Mouse (Mus musculus) forebrain, embryonic 14.5 days (tissue): ENCODE measurements at regions not wholly inside any gene's neighbourhood (a gene's known extent, or its start where the extent isn't known, plus 50 kb on each side); places are given as distances from the start of the nearest gene placed in this dataset.

Experiments used
- ATAC-seq: fragments of 200-750 bp; cut with Nextera tagmentation; 2 replicates; pipeline ENCODE4 v1.8.0; 2017; ENCODE audit warnings: mild to moderate bottlenecking, moderate library complexity
- DNase-seq: peaks from one replicate; pipeline ENCODE4 v3.0.0-alpha.2; 2015; ENCODE audit warnings: low spot score
- H3K27ac ChIP-seq: fragments of 300-500 bp; sonication (generic); 2 replicates; pipeline ENCODE4 v1.5.1; 2014; ENCODE audit warnings: low read depth, mild to moderate bottlenecking, control low read depth, low read length, moderate library complexity
- H3K27me3 ChIP-seq: fragments of 300-500 bp; sonication (generic); replicated peaks from 2 replicates; pipeline ENCODE4 v1.6.1; 2014; ENCODE audit warnings: low read length, control low read depth, mixed read lengths; ENCODE audit not compliant: control insufficient read depth, insufficient read depth
- H3K36me3 ChIP-seq: fragments of 300-500 bp; sonication (generic); 2 replicates; pipeline ENCODE4 v1.6.1; 2014; ENCODE audit warnings: low read length, control low read depth; ENCODE audit not compliant: control insufficient read depth, insufficient read depth
- H3K4me1 ChIP-seq: fragments of 300-500 bp; sonication (generic); 2 replicates; pipeline ENCODE4 v1.6.1; 2014; ENCODE audit warnings: antibody characterized with exemption, low read length, control low read depth; ENCODE audit not compliant: control insufficient read depth, insufficient read depth
- H3K4me2 ChIP-seq: fragments of 300-500 bp; sonication (generic); 2 replicates; pipeline ENCODE4 v1.6.1; 2014; ENCODE audit warnings: mild to moderate bottlenecking, control low read depth, low read length
- H3K4me3 ChIP-seq: fragments of 300-500 bp; sonication (generic); 2 replicates; pipeline ENCODE4 v1.5.1; 2014; ENCODE audit warnings: low read depth, low read length, control low read depth
- H3K9ac ChIP-seq: fragments of 300-500 bp; sonication (generic); 2 replicates; pipeline ENCODE4 v1.6.1; 2014; ENCODE audit warnings: mild to moderate bottlenecking, low read length, control low read depth, moderate library complexity
- H3K9me3 ChIP-seq: fragments of 300-500 bp; sonication (generic); replicated peaks from 2 replicates; pipeline ENCODE4 v1.6.1; 2016; ENCODE audit warnings: low read length, control low read depth, mixed read lengths; ENCODE audit not compliant: control insufficient read depth
- WGBS: fragments of 180-500 bp; shearing (Covaris S2); extraction: QIAGEN DNeasy Blood & Tissue Kit; methylation state at CpG from one replicate; pipeline ENCODE4 v1.1.7; 2014; 5-methylcytosine and 5-hydroxymethylcytosine counted together

GRCm38 (mm10) chr4:137181252-137181651, 96.0 kb upstream of the Wnt4 start:
- 70% methylated on average over 8 of the region's 8 CpGs for WGBS
- ATAC-seq: no peak

GRCm38 (mm10) chr4:137180083-137180482, 97.2 kb upstream of the Wnt4 start:
- no peak overlapping the region for H3K4me3 ChIP-seq
- no peaks in the 10 kb centered on the region for H3K36me3 ChIP-seq
- ATAC-seq (no peak), DNase-seq (no peak)
- H3K4me1 ChIP-seq: no peaks in the 10 kb centered on the region
- H3K4me2 ChIP-seq: no peak overlapping the region
- WGBS: 83% methylated on average over 2 of the region's 2 CpGs
- no peaks in the 10 kb centered on the region for H3K9me3 ChIP-seq
- no peak overlapping the region for H3K9ac ChIP-seq
- H3K27ac ChIP-seq: no peak overlapping the region
- no peaks in the 10 kb centered on the region for H3K27me3 ChIP-seq

More at GRCm38 (mm10) chr4:137181252-137181651, 96.0 kb upstream of the Wnt4 start:
- Histone ChIP-seq H3K4me1 (no peaks in the 10 kb centered on the region), H3K27me3 (no peaks in the 10 kb centered on the region), H3K27ac (no peak overlapping the region), H3K4me3 (no peak overlapping the region), H3K9ac (no peak overlapping the region), H3K4me2 (no peak overlapping the region), H3K9me3 (no peaks in the 10 kb centered on the region), H3K36me3 (no peaks in the 10 kb centered on the region)
- no peak for DNase-seq

- Histone ChIP-seq H3K4me2 (no peak overlapping the region), H3K9ac (no peak overlapping the region), H3K4me1 (no peaks in the 10 kb centered on the region), H3K36me3 (no peaks in the 10 kb centered on the region), H3K27ac (no peak overlapping the region), H3K4me3 (no peak overlapping the region), H3K9me3 (no peaks in the 10 kb centered on the region), H3K27me3 (no peaks in the 10 kb centered on the region)
- WGBS: 58% methylated on average over 3 of the region's 3 CpGs
- DNase-seq (no peak), ATAC-seq (no peak)
Observed at GRCm38 (mm10) chr4:137178833-137179232, 98.5 kb upstream of the Wnt4 start.

DNA sequence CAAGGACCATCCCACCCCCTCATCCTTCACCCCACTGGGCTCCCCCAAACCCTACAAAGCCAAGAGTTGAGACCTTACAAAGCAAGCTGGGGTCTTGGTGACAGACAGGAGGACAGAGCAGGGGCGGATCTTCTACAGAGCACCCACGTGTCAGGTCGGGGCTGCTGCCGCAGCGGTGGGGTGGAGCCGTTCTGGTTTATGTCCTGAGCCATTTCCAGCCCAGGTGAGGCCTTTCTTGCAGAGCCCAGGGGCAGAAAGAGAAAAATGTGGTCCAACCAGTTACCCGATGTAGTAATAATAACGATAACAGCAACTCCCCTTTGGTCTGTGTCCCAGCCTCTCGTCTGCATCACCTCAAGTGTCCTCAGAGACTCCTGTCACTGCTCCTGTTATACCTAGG, 112.4 kb upstream of the Wnt4 start:
- no peak overlapping the region for H3K27ac ChIP-seq
- H3K9ac ChIP-seq: 0 out of 2 replicates have a peak overlapping the region, but pooled peaks have one; percentile 1
- 0 out of 2 replicates have a peak, but pooled peaks cover 4% of the 10 kb centered on the region for H3K27me3 ChIP-seq
- peak overlapping the region; percentile 36 for H3K4me2 ChIP-seq
- 0 out of 2 replicates have a peak overlapping the region, but pooled peaks have one; percentile 6 for H3K4me3 ChIP-seq
- no peak for ATAC-seq
- H3K36me3 ChIP-seq: no peaks in the 10 kb centered on the region
- WGBS: 33% methylated on average over 9 of the region's 9 CpGs
- H3K9me3 ChIP-seq: no peaks in the 10 kb centered on the region; the same call in 1 of the 2 replicates
- no peaks in the 10 kb centered on the region for H3K4me1 ChIP-seq
- no peak for DNase-seq

- Histone ChIP-seq H3K36me3 (no peaks in the 10 kb centered on the region), H3K4me1 (no peaks in the 10 kb centered on the region), H3K27me3 (0 out of 2 replicates have a peak, but pooled peaks cover 4% of the 10 kb centered on the region), H3K9ac (0 out of 2 replicates have a peak overlapping the region, but pooled peaks have one; percentile 1), H3K4me2 (peak overlapping the region; percentile 36), H3K9me3 (no peaks in the 10 kb centered on the region; the same call in 1 of the 2 replicates), H3K4me3 (0 out of 2 replicates have a peak overlapping the region, but pooled peaks have one; percentile 6), H3K27ac (no peak overlapping the region)
- ATAC-seq: 0 out of 2 replicates have a peak, but pooled peaks have one; percentile 18
- WGBS: 2% methylated on average over 12 of the region's 12 CpGs
- DNase-seq: peak; percentile 81
Observed at GRCm38 (mm10) chr4:137164429-137164828, 112.9 kb upstream of the Wnt4 start.

DNA sequence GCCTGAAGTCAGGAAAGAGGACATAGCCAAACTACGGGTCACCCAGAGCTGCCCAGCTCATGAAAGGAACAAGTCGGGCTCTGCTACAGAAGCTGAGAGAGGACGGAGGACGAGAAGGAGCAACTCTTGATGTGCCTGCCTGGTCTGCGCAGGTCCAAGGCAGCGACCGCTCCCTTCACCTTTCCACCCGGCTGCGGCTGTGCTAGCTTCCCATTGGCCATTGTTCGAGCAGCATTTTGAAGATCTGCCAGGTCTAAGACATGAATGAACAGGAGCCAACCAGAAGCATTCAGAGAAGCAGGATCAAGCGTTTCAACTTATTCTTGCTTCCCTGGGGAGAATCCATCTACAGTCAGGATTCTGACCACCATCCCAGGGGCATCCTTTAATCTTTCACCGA, 113.3 kb upstream of the Wnt4 start:
- Histone ChIP-seq H3K9me3 (no peaks in the 10 kb centered on the region; the same call in 1 of the 2 replicates), H3K27me3 (0 out of 2 replicates have a peak, but pooled peaks cover 4% of the 10 kb centered on the region), H3K27ac (no peak overlapping the region), H3K36me3 (no peaks in the 10 kb centered on the region), H3K4me3 (no peak overlapping the region), H3K4me1 (no peaks in the 10 kb centered on the region), H3K9ac (no peak overlapping the region), H3K4me2 (no peak overlapping the region)
- no peak for ATAC-seq
- no peak for DNase-seq
- WGBS: 63% methylated on average over 12 of the region's 12 CpGs

DNA sequence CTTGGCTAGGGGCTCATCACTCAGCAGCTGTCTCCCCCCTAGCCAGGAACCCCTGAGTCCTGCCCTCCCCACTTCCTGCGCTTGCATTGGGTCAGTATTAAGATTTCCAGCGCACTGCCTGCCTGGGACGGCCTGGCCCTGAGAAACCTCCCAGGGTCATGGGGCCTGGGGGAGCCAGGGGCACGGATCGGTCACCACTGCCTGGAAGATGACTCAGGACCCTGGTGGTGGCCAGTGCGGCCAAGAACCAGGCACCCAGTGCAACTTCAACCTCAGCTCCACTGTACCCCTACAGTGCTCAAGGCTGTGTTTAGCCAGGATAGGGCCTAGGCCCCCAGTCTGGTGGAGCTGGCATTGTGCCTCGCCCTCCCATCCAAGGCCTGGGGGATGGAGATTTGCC, 111.9 kb upstream of the Zbtb40 start:
- 0 out of 2 replicates have a peak, but pooled peaks cover 4% of the 10 kb centered on the region for H3K27me3 ChIP-seq
- H3K4me1 ChIP-seq: no peaks in the 10 kb centered on the region
- WGBS: 82% methylated on average over 7 of the region's 7 CpGs
- no peak overlapping the region for H3K4me3 ChIP-seq
- DNase-seq: no peak
- no peak overlapping the region for H3K27ac ChIP-seq
- no peaks in the 10 kb centered on the region for H3K9me3 ChIP-seq
- ATAC-seq: no peak
- H3K36me3 ChIP-seq: no peaks in the 10 kb centered on the region
- no peak overlapping the region for H3K4me2 ChIP-seq
- no peak overlapping the region for H3K9ac ChIP-seq

GRCm38 (mm10) chr4:137158201-137158600, 109.6 kb upstream of the Zbtb40 start:
- Histone ChIP-seq H3K36me3 (no peaks in the 10 kb centered on the region), H3K4me2 (no peak overlapping the region), H3K9ac (0 out of 2 replicates have a peak overlapping the region, but pooled peaks have one; percentile 3), H3K9me3 (no peaks in the 10 kb centered on the region), H3K4me1 (no peaks in the 10 kb centered on the region), H3K27ac (no peak overlapping the region), H3K4me3 (no peak overlapping the region), H3K27me3 (no peaks in the 10 kb centered on the region)
- DNase-seq (peak; percentile 17), ATAC-seq (no peak)
- 66% methylated on average over 9 of the region's 9 CpGs for WGBS

DNA sequence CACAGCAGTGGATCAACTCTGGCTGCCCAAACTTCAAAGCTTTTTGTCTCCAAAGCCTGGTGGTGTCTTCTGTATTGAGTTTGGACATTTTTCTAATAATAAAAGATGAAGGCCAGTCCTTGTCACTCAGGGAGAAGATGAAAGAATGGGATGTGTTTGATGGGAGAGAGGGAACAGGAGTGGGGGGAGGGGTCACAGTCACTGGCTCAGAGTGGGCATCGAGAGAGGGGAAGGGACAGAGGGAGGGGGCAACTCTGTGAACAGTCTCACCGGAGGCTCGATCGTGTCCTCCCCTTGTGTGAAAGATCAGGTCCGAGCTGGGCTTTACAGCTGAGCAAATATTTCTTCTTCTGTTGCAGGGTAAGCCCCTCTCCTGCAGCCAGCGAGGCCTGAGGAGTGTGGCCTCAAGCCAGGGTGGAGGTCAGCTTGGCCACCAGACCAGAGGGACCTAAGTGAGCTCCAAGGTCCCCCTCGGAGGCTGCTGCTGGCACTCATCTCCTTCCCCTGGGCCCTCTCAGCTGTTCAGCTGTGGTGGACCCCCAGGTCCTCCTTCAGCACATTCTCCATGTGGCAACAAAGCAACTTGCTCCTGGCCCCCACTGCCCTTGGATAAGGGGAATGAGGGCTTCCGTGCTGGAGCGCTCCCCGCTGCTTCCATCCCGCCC, 108.0 kb upstream of the Zbtb40 start:
- no peaks in the 10 kb centered on the region for H3K9me3 ChIP-seq
- no peaks in the 10 kb centered on the region for H3K27me3 ChIP-seq
- H3K4me2 ChIP-seq: no peak overlapping the region
- H3K27ac ChIP-seq: no peak overlapping the region
- H3K36me3 ChIP-seq: no peaks in the 10 kb centered on the region
- H3K4me1 ChIP-seq: no peaks in the 10 kb centered on the region
- WGBS: 67% methylated on average over 10 of the region's 11 CpGs
- no peak overlapping the region for H3K9ac ChIP-seq
- ATAC-seq (no peak), DNase-seq (no peak)
- no peak overlapping the region for H3K4me3 ChIP-seq
